Mouse (Mus musculus) embryo, embryonic 11.5 days (tissue): ENCODE data around the gene Dnah3.

ENCODE experiments used
- DNase-seq: peaks from one replicate; pipeline ENCODE4 v3.0.0-alpha.2; 2012; ENCODE audit warnings: low read depth, low spot score

The Dnah3 gene

GRCm38 (mm10) chr7:119875776-119876440 lies 219.2 kb downstream of the Dnah3 start:
- no peak for DNase-seq

- DNase-seq, result no peak
Measured at GRCm38 (mm10) chr7:119873050-119873449, 222.0 kb downstream of the Dnah3 start.
